Mouse (Mus musculus) gastrocnemius, adult 8-10 months (tissue): Measurements from ENCODE around the gene Cabp5. TPM values are rescaled to one million over a fixed set of nuclear protein-coding genes. Genes with fewer than 3 reads are reported as not detected.
"Not testable (repeated sequence)": the region's sequence is repeated elsewhere in the genome, so short reads cannot be mapped to it uniquely, and the experiment has no call there.

Source experiments
- DNase-seq, 2 experiments: peaks; one replicate each; pipeline ENCODE4 v3.0.0; 2022; ENCODE audit warnings: low spot score in 2 of 2
- total RNA-seq, 4 experiments: library from RNA; stranded (reverse); gene quantifications; 2 replicates each; pipeline ENCODE4 v1.2.4; 2022

The Cabp5 gene
- total RNA-seq: not detected

GRCm38 (mm10) chr7:13397832-13398231, at the start of gene Cabp5:
Gene Cabp5 (plus strand): TSS chr7:13398132.
- no peak for DNase-seq

DNA sequence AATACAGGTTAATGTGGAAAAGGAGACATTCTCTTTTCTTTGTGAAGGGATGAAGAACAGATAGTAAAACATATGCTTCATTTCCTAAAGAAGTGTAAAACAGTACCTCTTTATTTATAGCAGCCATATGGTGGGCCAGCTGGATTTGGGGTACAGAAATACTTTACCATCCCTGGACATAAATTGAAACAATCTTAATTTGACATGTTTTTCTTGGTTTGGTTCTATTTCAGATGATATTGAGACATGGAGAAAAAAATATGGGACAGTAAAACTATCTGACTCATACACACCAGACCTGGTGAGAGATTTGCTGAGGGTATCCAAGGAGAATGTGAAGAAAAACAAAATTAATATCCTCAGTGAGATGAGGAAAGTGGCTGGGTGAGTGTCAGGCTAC, 42.0 kb upstream of the Cabp5 start:
- DNase-seq: no peak

DNA sequence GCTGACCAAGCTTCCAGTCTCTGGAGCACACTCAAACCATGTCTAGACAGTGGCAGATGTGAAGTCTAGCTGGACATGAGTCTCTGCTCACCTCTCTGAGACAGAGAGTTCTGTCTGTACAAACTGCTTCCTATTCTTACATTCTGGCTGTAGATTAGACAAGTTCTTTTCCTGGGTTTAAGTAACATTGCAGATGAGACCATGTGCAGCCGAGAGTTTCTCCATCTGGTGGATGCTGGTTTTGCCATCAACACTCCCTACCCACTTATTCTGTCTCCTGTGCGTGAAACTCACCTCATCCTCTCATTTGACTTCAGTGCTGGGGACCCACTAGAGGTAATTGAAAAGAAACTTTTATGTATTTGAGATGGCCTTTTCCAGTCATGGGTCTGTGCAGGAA, 17.3 kb upstream of the Cabp5 start:
- no peak for DNase-seq

DNA sequence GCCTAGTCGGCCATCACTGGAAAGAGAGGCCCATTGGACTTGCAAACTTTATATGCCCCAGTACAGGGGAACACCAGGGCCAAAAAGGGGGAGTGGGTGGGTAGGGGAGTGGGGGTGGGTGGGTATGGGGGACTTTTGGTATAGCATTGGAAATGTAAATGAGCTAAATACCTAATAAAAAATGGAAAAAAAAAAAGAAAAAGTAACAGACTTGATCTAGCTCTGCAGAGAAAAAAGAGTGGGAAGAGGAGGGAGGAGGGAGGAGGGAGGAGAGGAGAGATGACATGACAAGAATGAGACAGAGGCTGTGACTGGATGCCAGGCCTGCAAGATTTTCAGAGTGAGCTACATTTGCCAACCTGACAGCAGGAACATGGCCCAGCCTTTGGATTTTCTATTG, 52.6 kb downstream of the Cabp5 start, which contains the start of gene Bsph1:
Gene Bsph1, plus strand, starts transcription at position 301 of the 400 bp plus-strand sequence.
- DNase-seq: not testable (repeated sequence)

Other genes with a start within 250 kb of the Cabp5 start
- gene Vmn1r88, start 238.6 kb upstream of the Cabp5 start, total RNA-seq: under 1 TPM; 0.05 to 0.10 (median 0.07) TPM
- not detected for gene Vmn1r89, start 185.1 kb upstream of the Cabp5 start, total RNA-seq
- 1 to 10 TPM in 1 of 4 experiments, under 1 TPM in 3; 0.53 to 1.2 (median 0.75) TPM for gene Lig1, start 120.8 kb upstream of the Cabp5 start, total RNA-seq
- 10 to 100 TPM; 13.0 to 15.2 (median 14.0) TPM for gene Zswim9, start 119.4 kb upstream of the Cabp5 start, total RNA-seq
- under 1 TPM in 1 of 4 experiments, not detected in 3; 0.11 TPM for gene Pla2g4c, start 73.5 kb upstream of the Cabp5 start, total RNA-seq
- not detected for gene Bsph1, start 52.7 kb downstream of the Cabp5 start, total RNA-seq
- not detected for gene Bsph2, start 172.9 kb downstream of the Cabp5 start, total RNA-seq
- not detected for gene Sult2a5, start 225.8 kb downstream of the Cabp5 start, total RNA-seq